Mouse (Mus musculus) heart, postnatal 0 days (tissue): ENCODE results near the gene Drap1.
"Not testable (repeated sequence)": the region's sequence is repeated elsewhere in the genome, so short reads cannot be mapped to it uniquely, and the experiment has no call there.

Experiments
- CTCF ChIP-seq: IDR thresholded peaks from 2 replicates; pipeline ENCODE4 v1.5.1; 2016; ENCODE audit warnings: antibody characterized with exemption, control low read depth, low read depth
- EP300 ChIP-seq: IDR thresholded peaks from 2 replicates; pipeline ENCODE4 v1.6.1; 2016; ENCODE audit warnings: antibody characterized with exemption, low read depth

GRCm38 (mm10) chr19:5406531-5407126, 18.1 kb downstream of the Drap1 start:
- TF ChIP-seq EP300, CTCF: not testable (repeated sequence)
